Mouse (Mus musculus) gastrocnemius, adult 2 months (tissue): ENCODE results near the gene Ntrk2. TPM values are rescaled to one million over a fixed set of nuclear protein-coding genes. Genes with fewer than 3 reads are reported as not detected.

Source experiments
- DNase-seq: peaks from one replicate; pipeline ENCODE4 v3.0.0; 2022
- H3K27ac ChIP-seq: fragments of 200-600 bp; 2 replicates; pipeline ENCODE4 v1.8.1; 2022; ENCODE audit warnings: mild to moderate bottlenecking
- H3K4me3 ChIP-seq: fragments of 200-600 bp; 2 replicates; pipeline ENCODE4 v1.8.1; 2022; ENCODE audit warnings: mild to moderate bottlenecking, moderate library complexity
- CTCF ChIP-seq: fragments of 200-600 bp; IDR thresholded peaks from 2 replicates; pipeline ENCODE4 v1.8.1; 2022; ENCODE audit warnings: antibody characterized with exemption, mild to moderate bottlenecking, moderate library complexity
- intact Hi-C: fragments of 180-260 bp; cut with DNase I; formaldehyde crosslinking; loops from one replicate; pipeline ENCODE4 v1.15.1; 2025
- total RNA-seq, 2 experiments: library from RNA; stranded (reverse); gene quantifications; 2 replicates each; pipeline ENCODE4 v1.2.3; 2021

Ntrk2 gene
- total RNA-seq, 2 experiments from 2014 or later = 3.9 to 4.5 TPM

DNA sequence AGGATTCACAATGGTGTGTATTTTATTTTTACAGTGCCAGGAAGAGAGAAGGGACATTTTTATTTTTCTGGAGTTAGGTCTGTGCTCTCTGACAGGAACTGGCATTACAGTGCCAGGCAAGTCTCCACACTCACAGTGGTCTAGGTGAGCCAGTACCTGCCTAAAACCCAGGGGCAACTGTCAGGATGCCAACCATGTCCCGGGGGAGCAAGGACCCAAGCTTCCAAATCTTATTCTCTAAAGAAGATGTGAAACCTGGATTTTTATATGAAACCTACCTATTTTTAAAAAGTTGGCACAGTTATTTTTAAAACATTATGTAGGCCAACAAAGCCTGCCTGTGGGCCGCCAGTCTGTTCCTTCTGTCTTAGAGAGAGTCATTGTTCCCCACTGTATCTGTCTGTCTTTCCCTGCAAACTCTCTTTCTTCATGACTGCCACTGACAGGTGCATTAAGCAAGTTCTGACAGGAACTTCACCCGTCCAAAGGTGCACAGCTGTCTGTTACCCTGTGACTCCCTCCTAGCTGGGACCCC, 128.3 kb downstream of the Ntrk2 start:
- DNase-seq = no peak
- TF ChIP-seq CTCF = no peak
- Histone ChIP-seq H3K4me3 (no peak overlapping the region), H3K27ac (no peak overlapping the region)
- intact Hi-C loops = no loop called here

DNA sequence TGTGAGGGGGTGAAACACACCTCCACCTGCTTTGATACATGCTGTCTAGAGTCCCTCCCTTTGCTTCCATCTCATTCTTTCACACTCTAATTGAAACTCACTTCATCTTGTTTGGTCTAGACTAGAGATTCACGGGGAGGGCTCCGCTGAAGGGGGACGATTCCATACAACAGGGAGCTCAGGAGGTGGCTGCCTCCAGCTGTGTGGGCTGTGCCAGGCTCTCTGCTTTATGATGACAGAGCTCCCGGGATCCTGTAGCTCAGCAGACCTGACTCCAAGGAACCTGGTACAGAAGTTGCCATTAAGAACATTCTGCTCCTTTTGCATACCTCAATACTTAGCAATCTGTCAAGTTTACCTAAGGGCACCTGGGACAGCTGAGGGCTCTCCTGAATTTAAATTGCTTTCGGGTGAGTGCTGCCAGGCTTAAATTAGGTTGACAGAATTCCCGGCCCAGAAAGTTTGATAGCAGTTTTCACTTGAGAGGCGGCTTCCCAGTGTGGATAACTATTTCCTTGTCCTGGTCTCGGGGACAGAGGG, 129.7 kb downstream of the Ntrk2 start:
- no peak overlapping the region for H3K4me3 ChIP-seq
- TF ChIP-seq CTCF = no peak
- intact Hi-C loops = no loop called here
- no peak for DNase-seq
- H3K27ac ChIP-seq = no peak overlapping the region

DNA sequence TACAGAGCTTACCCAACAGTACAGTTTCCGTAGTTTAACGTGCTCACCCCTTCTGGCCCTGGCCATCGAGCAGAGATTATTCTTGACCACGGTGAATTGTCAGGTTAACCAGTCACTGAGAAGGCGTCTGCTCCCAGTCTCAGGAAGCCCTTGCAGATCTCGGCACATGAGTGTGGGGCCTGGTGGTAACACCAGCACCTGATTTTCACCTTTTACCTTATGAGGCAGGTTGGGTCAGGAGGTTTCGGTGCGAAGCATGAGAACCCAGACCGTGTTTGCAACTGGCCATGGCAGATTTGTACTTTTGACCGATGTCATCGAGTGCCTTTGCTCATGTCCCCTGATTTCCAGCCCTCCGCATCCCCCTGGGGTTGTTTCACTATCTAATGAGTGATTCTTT, 131.5 kb downstream of the Ntrk2 start:
- H3K4me3 ChIP-seq = no peak overlapping the region
- no peak for TF ChIP-seq CTCF
- H3K27ac ChIP-seq = no peak overlapping the region
- intact Hi-C loops = no loop called here
- DNase-seq = no peak

DNA sequence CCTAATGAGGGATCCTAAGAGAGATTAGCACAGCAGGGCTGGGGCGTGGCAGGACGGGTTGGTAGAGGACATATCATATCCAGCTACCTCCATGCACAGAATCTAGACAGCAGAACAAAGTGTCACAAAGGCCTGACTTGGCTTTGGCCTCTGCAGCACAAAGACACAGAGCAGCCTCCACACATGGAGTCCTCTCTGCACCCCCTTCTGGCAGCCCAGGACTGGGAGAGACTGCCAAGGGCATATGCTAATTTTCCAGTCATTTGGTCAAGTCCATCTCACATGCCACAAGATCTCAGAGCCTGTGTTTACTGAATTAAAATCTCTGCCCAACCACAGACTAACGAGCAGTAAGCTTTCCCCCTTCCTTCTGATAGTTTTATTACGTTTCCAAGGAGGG, 132.1 kb downstream of the Ntrk2 start:
- Histone ChIP-seq H3K4me3 (no peak overlapping the region), H3K27ac (no peak overlapping the region)
- TF ChIP-seq CTCF = no peak
- intact Hi-C loops = no loop called here
- DNase-seq = peak; percentile 29

DNA sequence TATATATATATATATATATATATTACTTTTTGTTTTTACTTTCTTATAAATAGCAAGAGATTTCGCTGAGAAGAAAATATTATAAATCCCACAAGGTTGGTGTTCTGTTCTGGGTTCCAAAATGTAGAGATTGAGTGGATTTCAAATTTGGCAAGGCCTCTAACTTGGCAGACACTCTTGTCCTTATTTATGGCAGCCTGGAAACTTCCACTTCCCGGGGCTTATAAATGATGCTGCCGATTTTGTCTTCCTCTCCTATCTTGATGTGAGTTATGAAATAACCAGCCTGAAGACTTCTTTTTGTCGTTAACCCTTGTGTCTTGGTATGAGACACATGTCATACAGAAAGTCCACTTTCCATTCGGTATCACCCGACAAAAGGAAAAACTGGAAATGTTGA, 133.8 kb downstream of the Ntrk2 start:
- no peak for TF ChIP-seq CTCF
- DNase-seq = no peak
- Histone ChIP-seq H3K4me3 (no peak overlapping the region), H3K27ac (no peak overlapping the region)
- intact Hi-C loops = no loop called here

DNA sequence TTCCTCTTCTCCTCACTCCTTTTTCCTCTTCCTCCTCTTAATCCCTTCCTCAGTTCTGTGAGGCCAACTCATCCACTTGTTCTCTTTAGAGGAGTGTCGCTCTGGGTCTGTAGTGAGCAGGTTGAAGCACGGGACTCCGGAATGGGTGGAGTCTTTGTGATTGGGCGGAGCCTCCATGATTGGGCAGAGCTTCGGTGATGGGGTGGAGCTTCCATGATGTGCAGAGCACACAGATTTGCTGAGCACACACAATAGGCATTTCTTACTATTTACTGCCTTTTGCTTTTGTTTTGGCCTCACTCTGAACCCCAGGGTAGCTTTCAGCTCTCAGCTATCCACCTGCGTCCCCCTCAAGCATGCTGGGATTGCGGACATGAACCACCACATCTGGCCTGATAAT, 134.4 kb downstream of the Ntrk2 start:
- Histone ChIP-seq H3K4me3 (no peak overlapping the region), H3K27ac (no peak overlapping the region)
- DNase-seq = no peak
- no peak for TF ChIP-seq CTCF
- intact Hi-C loops = no loop called here

DNA sequence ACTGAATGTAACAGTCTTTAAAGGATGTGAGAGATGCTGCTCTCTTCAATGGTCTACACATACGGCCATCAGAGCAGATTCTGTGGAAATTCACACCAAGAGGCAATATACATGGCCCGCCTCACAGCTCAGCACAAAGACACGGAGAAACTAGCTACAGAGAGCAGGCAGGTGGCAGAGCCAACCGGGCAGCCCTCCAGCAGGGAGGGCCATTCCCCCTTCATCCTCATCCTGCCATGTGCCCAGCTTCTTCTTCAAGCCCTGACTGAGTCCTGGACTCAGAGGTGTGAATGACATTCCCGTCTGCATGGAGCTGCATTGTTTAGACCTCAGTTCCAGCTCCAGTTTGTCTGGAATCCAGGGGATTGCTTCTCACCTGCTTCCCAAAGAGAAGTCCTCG, 139.4 kb downstream of the Ntrk2 start:
- no peak overlapping the region for H3K4me3 ChIP-seq
- TF ChIP-seq CTCF = no peak
- no peak for DNase-seq
- no peak overlapping the region for H3K27ac ChIP-seq
- intact Hi-C loops = no loop called here

DNA sequence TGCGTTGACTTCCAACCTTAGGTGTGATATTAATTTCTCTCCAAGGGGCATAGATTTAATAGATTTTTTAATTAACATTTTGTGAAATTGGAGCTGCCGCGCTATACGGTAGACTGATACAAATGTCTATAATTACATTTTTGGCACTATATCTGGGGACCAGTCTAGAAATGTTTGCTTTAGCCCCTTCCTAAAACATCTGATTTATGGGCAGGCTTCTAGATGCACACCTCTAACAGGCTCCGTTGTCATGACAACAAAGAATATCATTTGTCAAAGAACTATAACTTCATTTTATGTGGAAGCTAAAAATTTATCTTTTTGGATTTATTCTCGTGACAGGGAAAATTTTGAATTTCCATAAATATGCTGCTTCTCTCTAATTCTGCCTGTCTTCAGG, 140.2 kb downstream of the Ntrk2 start:
- Histone ChIP-seq H3K4me3 (no peak overlapping the region), H3K27ac (no peak overlapping the region)
- no peak for DNase-seq
- TF ChIP-seq CTCF = no peak
- intact Hi-C loops = no loop called here

DNA sequence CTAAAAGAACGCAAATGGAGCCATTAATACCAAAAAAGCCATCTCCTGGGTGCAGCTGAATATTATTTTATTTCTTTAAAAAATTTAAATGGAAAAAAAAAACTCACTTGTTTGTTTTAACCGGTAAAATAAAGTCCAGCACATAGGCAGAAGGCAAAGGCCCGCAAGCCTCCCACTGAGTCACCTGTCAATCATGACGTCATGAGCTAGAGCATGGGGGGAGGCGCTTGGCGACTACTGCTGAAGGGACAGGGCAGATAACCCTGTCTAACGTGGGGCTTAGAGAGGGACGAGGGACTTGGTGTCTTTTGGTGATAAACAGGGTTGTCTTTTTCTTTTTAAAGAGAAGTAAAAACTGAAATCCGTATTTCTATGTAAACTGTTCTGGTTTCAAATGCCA, 140.7 kb downstream of the Ntrk2 start:
- no peak overlapping the region for H3K27ac ChIP-seq
- TF ChIP-seq CTCF = no peak
- H3K4me3 ChIP-seq = no peak overlapping the region
- intact Hi-C loops = no loop called here
- DNase-seq = no peak

DNA sequence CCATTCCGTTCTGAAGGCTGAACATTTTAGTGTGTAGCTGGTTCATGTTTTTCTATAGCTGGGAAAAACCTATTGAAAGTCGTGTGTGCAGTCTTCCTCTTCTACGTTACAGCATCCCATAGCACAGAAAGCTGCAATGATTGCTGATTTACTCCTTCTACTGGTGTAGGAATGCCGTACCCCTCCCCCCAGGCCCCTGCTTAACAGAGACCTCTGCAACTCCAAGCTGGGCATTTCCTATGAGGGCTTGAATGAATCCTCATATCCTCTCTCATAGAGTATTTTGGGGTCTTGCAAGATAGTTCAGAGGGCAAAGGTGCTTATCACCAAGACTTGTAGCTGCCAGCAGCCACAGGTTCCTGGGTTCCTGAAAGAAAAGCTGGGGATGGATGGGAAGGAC, 148.0 kb downstream of the Ntrk2 start:
- intact Hi-C loops = no loop called here
- no peak overlapping the region for H3K4me3 ChIP-seq
- no peak overlapping the region for H3K27ac ChIP-seq
- TF ChIP-seq CTCF = no peak
- DNase-seq = no peak

DNA sequence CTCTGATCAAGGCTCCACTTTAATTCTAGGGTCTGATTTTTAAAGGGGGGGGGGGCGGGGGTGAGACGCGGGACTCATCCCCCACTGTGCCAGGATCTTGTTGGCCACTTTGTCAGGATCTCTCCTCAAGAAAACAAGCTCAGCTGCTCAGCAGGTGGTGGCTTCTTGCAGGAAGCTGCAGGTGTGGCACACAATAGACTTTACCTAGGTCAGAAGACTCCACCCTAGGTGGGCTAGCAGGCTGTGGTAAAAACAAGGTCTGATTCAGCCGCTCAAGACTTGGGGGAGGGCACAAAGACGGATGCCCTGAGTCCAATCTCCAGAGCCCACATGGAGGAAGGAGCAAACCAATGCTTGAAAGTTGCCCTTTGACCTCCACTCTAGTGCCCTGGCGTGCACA, 148.4 kb downstream of the Ntrk2 start:
- intact Hi-C loops = no loop called here
- H3K4me3 ChIP-seq = no peak overlapping the region
- no peak for DNase-seq
- no peak overlapping the region for H3K27ac ChIP-seq
- no peak for TF ChIP-seq CTCF

DNA sequence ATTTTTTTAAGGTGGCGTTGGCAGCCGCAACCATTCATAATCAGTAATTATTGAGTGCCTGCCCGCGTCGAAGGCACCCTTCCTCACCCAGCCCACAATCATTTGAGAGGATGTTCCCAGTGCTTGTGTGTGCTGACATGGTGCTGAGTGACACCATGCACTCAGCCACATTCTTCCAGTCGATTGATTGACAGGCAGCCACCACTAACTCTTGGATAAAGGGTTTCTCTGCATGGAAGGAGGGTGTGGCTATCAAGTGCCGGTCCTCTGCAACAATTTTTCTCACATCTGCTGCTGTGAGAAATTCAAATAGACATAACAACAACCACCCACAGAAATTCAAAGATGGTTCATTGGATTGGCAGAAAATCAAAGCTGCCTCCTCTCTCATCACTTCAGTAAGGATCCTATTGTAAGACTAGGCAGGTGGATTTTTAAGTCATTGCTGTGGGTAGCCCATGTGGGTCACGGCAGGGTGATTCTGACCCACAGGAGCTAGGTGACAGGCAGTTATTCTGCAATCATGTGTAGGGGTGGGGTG, 148.9 kb downstream of the Ntrk2 start:
- no peak for DNase-seq
- no peak for TF ChIP-seq CTCF
- Histone ChIP-seq H3K4me3 (no peak overlapping the region), H3K27ac (no peak overlapping the region)
- intact Hi-C loops = no loop called here

DNA sequence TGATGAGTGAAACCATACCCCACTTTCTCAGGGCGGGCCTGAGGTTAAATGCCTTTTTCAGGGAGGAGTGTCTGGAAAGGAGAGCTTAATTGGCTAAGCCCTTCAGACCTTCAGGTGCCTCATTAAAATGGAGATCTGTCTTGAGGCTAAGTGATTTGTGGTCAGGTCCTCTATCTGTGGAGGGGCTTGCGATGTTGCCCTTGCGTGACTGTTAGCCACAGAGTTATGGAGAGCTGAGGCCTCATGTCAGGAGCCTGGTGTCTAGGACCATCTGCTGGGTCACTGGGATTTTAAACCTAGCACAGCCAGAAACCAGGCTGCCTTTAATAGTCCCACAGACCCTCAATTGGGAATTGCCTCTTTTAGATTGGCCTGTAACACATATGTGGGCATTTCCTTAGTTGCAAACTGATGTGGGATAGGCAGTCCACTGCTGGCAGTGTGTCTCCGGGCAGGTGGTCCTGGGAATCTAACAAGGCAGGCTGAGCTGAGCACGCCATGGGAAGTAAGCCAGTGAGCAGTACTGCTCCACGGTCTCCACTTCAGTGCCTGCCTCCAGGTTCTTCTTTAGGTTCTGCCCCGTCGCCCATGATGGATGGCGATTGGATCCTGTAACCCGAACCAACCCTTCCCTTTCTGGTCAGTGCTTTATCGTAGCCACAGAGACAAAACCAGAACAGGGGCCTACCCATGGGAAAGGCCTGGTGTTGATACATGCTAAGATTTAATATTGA, 152.0 kb downstream of the Ntrk2 start:
- Histone ChIP-seq H3K4me3 (no peak overlapping the region), H3K27ac (no peak overlapping the region)
- intact Hi-C loops = no loop called here
- TF ChIP-seq CTCF = no peak
- no peak for DNase-seq

DNA sequence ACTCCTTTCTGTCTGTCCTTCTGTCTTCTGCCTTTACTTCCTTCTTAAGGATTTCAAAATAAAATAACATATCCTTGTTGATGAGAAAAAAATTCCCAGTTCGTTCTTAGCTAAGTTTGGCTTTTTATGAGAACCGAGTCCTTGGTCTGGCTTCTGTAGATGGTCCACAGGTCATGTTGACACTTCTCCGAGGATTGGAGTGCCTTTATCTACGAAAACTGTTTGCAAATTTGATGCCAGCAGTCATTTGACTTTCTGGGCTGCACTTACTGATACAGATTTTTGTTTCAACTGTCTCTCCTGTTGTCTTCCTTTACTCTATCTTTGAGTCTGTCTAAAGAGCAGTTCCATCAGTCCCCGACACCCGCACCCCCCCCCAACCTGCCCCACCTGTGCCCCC, 154.0 kb downstream of the Ntrk2 start:
- Histone ChIP-seq H3K27ac (no peak overlapping the region), H3K4me3 (no peak overlapping the region)
- no peak for TF ChIP-seq CTCF
- DNase-seq = no peak
- intact Hi-C loops = no loop called here
